Mouse (Mus musculus) monocyte, adult 2 months (primary cell): Measurements from ENCODE around the gene Nhlh2.

ENCODE experiments used
- DNase-seq, 2 experiments: peaks; one replicate each; pipeline ENCODE4 v3.0.0; 2022; ENCODE audit warnings: low spot score in 2 of 2, low read depth in 1 of 2

The Nhlh2 gene

GRCm38 (mm10) chr3:102024981-102025451, 15.1 kb downstream of the Nhlh2 start:
- DNase-seq, result no peak

GRCm38 (mm10) chr3:102025659-102026058, 15.8 kb downstream of the Nhlh2 start:
- DNase-seq, result no peak

- DNase-seq, result no peak
Measured at GRCm38 (mm10) chr3:102027880-102028279, 18.0 kb downstream of the Nhlh2 start.

- no peak for DNase-seq
Measured at GRCm38 (mm10) chr3:102037806-102038205, 27.9 kb downstream of the Nhlh2 start.

GRCm38 (mm10) chr3:102038608-102039007, 28.7 kb downstream of the Nhlh2 start:
- DNase-seq, result no peak

- no peak for DNase-seq
Measured at GRCm38 (mm10) chr3:102041632-102042031, 31.8 kb downstream of the Nhlh2 start.

GRCm38 (mm10) chr3:102045071-102045470, 35.2 kb downstream of the Nhlh2 start:
- no peak for DNase-seq

- DNase-seq, result no peak
Measured at GRCm38 (mm10) chr3:102047532-102047931, 37.7 kb downstream of the Nhlh2 start.

GRCm38 (mm10) chr3:102049207-102050104, 39.6 kb downstream of the Nhlh2 start:
- no peak for DNase-seq

- no peak for DNase-seq
Measured at GRCm38 (mm10) chr3:102052036-102052435, 42.2 kb downstream of the Nhlh2 start.

- DNase-seq, result no peak
Measured at GRCm38 (mm10) chr3:102053293-102053692, 43.4 kb downstream of the Nhlh2 start.

- no peak for DNase-seq
Measured at GRCm38 (mm10) chr3:102055878-102056277, 46.0 kb downstream of the Nhlh2 start.

GRCm38 (mm10) chr3:102060065-102060464, 50.2 kb downstream of the Nhlh2 start:
- no peak for DNase-seq

- DNase-seq, result no peak
Measured at GRCm38 (mm10) chr3:102061923-102062670, 52.2 kb downstream of the Nhlh2 start.

GRCm38 (mm10) chr3:102062671-102063010, 52.8 kb downstream of the Nhlh2 start:
- DNase-seq, result no peak

GRCm38 (mm10) chr3:102063273-102064120, 53.6 kb downstream of the Nhlh2 start:
- DNase-seq, result no peak

GRCm38 (mm10) chr3:102064566-102064965, 54.7 kb downstream of the Nhlh2 start:
- no peak for DNase-seq
